Mouse (Mus musculus) intestine, postnatal 0 days (tissue): ENCODE measurements around the gene Dnm3. TPM values are rescaled to one million over a fixed set of nuclear protein-coding genes. Genes with fewer than 3 reads are reported as not detected.

Experiments
- ATAC-seq: fragments of 200-750 bp; cut with Nextera tagmentation; 2 replicates; pipeline ENCODE4 v1.8.0; 2017; ENCODE audit warnings: mild to moderate bottlenecking, moderate TSS enrichment, moderate library complexity
- H3K27ac ChIP-seq: fragments of 300-500 bp; sonication (generic); 2 replicates; pipeline ENCODE4 v1.5.1; 2014; ENCODE audit warnings: mild to moderate bottlenecking, low read depth, low read length, moderate library complexity
- H3K27me3 ChIP-seq: fragments of 300-500 bp; sonication (generic); replicated peaks from 2 replicates; pipeline ENCODE4 v1.6.1; 2014; ENCODE audit warnings: low read length, mixed read lengths; ENCODE audit not compliant: control insufficient read depth, insufficient read depth
- H3K36me3 ChIP-seq: fragments of 300-500 bp; sonication (generic); 2 replicates; pipeline ENCODE4 v1.6.1; 2014; ENCODE audit warnings: mild to moderate bottlenecking, moderate library complexity; ENCODE audit not compliant: control insufficient read depth, insufficient read depth
- H3K4me1 ChIP-seq: fragments of 300-500 bp; sonication (generic); replicated peaks from 2 replicates; pipeline ENCODE4 v1.6.1; 2014; ENCODE audit warnings: antibody characterized with exemption, low read length, mixed read lengths; ENCODE audit not compliant: control insufficient read depth, insufficient read depth
- H3K4me2 ChIP-seq: fragments of 300-500 bp; sonication (generic); replicated peaks from 2 replicates; pipeline ENCODE4 v1.6.1; 2014; ENCODE audit warnings: low read depth, mild to moderate bottlenecking, moderate library complexity
- H3K4me3 ChIP-seq: fragments of 300-500 bp; sonication (generic); 2 replicates; pipeline ENCODE4 v1.5.1; 2014; ENCODE audit warnings: low read depth, low read length
- H3K9ac ChIP-seq: fragments of 300-500 bp; sonication (generic); 2 replicates; pipeline ENCODE4 v1.6.1; 2014; ENCODE audit warnings: mild to moderate bottlenecking, low read depth, low read length
- H3K9me3 ChIP-seq: fragments of 300-500 bp; sonication (generic); 2 replicates; pipeline ENCODE4 v1.6.1; 2016; ENCODE audit warnings: mixed run types; ENCODE audit not compliant: control insufficient read depth
- CTCF ChIP-seq: sonication (generic); IDR thresholded peaks from 2 replicates; pipeline ENCODE4 v1.5.1; 2016; ENCODE audit warnings: low read depth, mild to moderate bottlenecking, control low read depth, antibody characterized with exemption, moderate library complexity
- whole genome bisulfite sequencing: fragments of 180-500 bp; shearing (Covaris S2); extraction: QIAGEN DNeasy Blood & Tissue Kit; methylation state at CpG from one replicate; pipeline ENCODE4 v1.1.7; 2014; 5-methylcytosine and 5-hydroxymethylcytosine counted together
- polyA plus RNA-seq: library from polyadenylated mRNA; unstranded; fragments of >200 nt; fragmentation: Nextera tagmentation; extraction: Ambion mirVana; gene quantifications from 2 replicates; pipeline ENCODE4 v1.2.1, GENCODE M21; 2015

The Dnm3 gene
- polyA plus RNA-seq, 1 experiment from 2014 or later, result 5.6 TPM

- Histone ChIP-seq H3K27ac (no peak overlapping the region), H3K27me3 (no peaks in the 10 kb centered on the region), H3K9me3 (no peaks in the 10 kb centered on the region), H3K4me3 (no peak overlapping the region), H3K4me2 (no peak overlapping the region), H3K36me3 (no peaks in the 10 kb centered on the region), H3K9ac (no peak overlapping the region), H3K4me1 (no peaks in the 10 kb centered on the region)
- whole genome bisulfite sequencing, result 76% methylated on average over 8 of the region's 8 CpGs
- no peak for TF ChIP-seq CTCF
- no peak for ATAC-seq
These were observed 350.7 kb downstream of the Dnm3 start for GRCm38 (mm10) chr1:162126856-162127792.

- H3K4me1 ChIP-seq, result no peaks in the 10 kb centered on the region
- H3K4me3 ChIP-seq, result no peak overlapping the region
- TF ChIP-seq CTCF, result no peak
- ATAC-seq, result no peak
- H3K9ac ChIP-seq, result no peak overlapping the region
- no peaks in the 10 kb centered on the region for H3K9me3 ChIP-seq
- H3K27ac ChIP-seq, result no peak overlapping the region
- H3K4me2 ChIP-seq, result no peak overlapping the region
- no peaks in the 10 kb centered on the region for H3K36me3 ChIP-seq
- no peaks in the 10 kb centered on the region for H3K27me3 ChIP-seq
- WGBS, result 54% methylated on average over 3 of the region's 3 CpGs
These were observed 353.4 kb downstream of the Dnm3 start for GRCm38 (mm10) chr1:162124396-162124795.

GRCm38 (mm10) chr1:162121441-162122200, 356.2 kb downstream of the Dnm3 start:
- Histone ChIP-seq H3K9me3 (no peaks in the 10 kb centered on the region), H3K4me2 (no peak overlapping the region), H3K4me1 (no peaks in the 10 kb centered on the region), H3K4me3 (no peak overlapping the region), H3K27me3 (no peaks in the 10 kb centered on the region), H3K9ac (no peak overlapping the region), H3K27ac (no peak overlapping the region), H3K36me3 (no peaks in the 10 kb centered on the region)
- TF ChIP-seq CTCF, result no peak
- 61% methylated on average over 7 of the region's 7 CpGs for WGBS
- ATAC-seq, result no peak

GRCm38 (mm10) chr1:162109437-162109813, 368.4 kb downstream of the Dnm3 start:
- Histone ChIP-seq H3K4me2 (no peak overlapping the region), H3K27ac (no peak overlapping the region), H3K27me3 (no peaks in the 10 kb centered on the region), H3K9me3 (no peaks in the 10 kb centered on the region), H3K4me3 (no peak overlapping the region), H3K4me1 (no peaks in the 10 kb centered on the region), H3K36me3 (no peaks in the 10 kb centered on the region), H3K9ac (no peak overlapping the region)
- TF ChIP-seq CTCF, result no peak
- no peak for ATAC-seq
- 61% methylated on average over 7 of the region's 7 CpGs for WGBS

- WGBS, result 66% methylated on average over 6 of the region's 6 CpGs
- H3K4me2 ChIP-seq, result no peak overlapping the region
- no peak for ATAC-seq
- H3K9ac ChIP-seq, result no peak overlapping the region
- no peak for TF ChIP-seq CTCF
- no peaks in the 10 kb centered on the region for H3K9me3 ChIP-seq
- H3K4me1 ChIP-seq, result no peaks in the 10 kb centered on the region
- H3K27me3 ChIP-seq, result no peaks in the 10 kb centered on the region
- H3K4me3 ChIP-seq, result no peak overlapping the region
- no peak overlapping the region for H3K27ac ChIP-seq
- H3K36me3 ChIP-seq, result no peaks in the 10 kb centered on the region
These were observed 369.0 kb downstream of the Dnm3 start for GRCm38 (mm10) chr1:162108726-162109436.

GRCm38 (mm10) chr1:162108181-162108671, 369.6 kb downstream of the Dnm3 start:
- 66% methylated on average over 7 of the region's 7 CpGs for WGBS
- no peaks in the 10 kb centered on the region for H3K4me1 ChIP-seq
- TF ChIP-seq CTCF, result no peak
- no peak overlapping the region for H3K9ac ChIP-seq
- no peaks in the 10 kb centered on the region for H3K27me3 ChIP-seq
- H3K4me3 ChIP-seq, result no peak overlapping the region
- no peak overlapping the region for H3K4me2 ChIP-seq
- H3K27ac ChIP-seq, result no peak overlapping the region
- no peaks in the 10 kb centered on the region for H3K9me3 ChIP-seq
- no peak for ATAC-seq
- H3K36me3 ChIP-seq, result no peaks in the 10 kb centered on the region
